Mouse (Mus musculus): Measurements from ENCODE around the gene Obox8.

Gene Obox8

DNA sequence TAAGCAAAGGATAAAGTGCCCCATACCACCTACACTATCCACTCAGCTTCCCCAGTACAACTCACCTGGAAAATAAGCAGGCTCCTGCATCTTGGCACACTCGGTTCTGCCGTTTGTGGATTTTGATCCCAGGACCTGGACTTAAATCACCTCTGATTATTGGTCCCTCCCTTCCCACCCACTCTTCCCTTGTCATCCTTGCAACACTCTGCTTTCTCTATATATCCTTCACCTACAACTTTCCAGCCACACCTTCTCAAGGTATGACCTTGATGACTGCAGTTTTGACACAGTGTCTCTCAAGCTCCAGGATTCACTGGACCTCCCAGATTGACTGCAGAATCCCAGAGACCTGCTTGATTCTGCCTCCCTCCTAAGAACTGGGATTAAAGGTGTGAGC, at the start of gene Obox8:
Gene Obox8, minus strand, starts transcription at position 101 of the 400 bp plus-strand sequence.
- 88% methylated on average over 2 of the region's 2 CpGs for WGBS

DNA sequence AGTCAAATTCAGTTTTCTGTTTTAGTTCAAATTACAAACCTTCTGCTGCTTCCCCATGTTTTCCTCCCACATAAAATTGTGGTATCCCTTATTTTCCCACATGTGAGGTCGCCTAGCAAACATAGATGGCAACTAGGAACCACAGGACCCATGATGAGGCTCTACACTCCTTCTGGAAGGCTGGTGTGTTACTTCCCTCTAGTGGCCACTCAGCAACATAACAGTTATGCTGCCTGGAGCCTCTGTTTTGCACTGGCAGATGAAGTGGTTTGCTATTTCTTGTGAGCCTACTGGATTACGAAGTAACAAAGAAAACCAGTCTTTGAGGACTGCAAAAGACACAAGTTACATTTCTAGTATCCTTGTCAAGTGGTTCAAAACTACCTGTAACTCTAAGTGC, 16.1 kb downstream of the Obox8 start:
- 24% methylated on average over 2 of the region's 2 CpGs for WGBS

DNA sequence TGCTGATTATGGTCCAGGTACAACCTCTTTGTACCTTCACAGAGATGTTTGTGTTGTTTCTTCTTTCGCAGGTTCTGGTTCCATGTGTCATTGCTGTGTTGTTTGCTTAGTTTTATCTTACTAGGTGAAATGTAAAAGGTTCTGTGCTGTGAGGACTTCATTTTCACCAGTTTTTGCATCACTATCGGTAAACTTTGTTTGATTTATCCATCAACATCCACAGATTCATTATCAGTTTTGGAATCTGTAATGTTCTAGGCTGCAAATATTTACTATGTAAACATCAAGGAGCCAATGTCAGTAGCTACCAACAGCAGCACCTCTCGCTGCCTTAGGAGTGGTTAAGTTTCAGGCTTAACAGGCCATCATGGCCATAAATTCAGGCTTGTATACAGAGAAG, 24.7 kb downstream of the Obox8 start:
- 72% methylated on average over 3 of the region's 3 CpGs for WGBS

- 79% methylated on average over 6 of the region's 6 CpGs for WGBS
These were observed 25.8 kb downstream of the Obox8 start for GRCm38 (mm10) chr7:14307571-14307970.

Measured in cerebral cortex, adult 2 months (tissue).